Mouse (Mus musculus): ENCODE results near the gene Iqgap3.

Gene Iqgap3

DNA sequence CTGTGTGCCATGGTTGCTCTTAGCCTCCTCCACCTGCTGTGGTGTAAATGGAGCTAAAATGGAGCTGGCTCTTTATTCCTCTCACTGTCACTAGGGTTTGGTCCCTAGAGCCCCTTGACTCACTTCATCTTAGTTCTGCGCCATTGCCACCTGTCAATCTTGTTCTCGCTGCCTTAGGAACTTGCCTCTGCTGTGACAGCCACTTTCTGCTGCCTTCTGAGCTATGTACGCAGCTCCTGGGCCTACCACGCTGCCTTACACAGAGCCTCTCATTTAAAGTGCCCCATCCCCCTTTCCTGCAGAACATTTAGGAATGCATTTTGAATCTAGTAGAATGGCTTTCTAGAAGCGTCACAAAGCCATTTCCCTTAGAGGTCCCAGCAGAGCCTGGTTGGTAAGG, 12.4 kb downstream of the Iqgap3 start:
- no peak for DNase-seq (ENCODE audit: low spot score in 2 of 2)

DNA sequence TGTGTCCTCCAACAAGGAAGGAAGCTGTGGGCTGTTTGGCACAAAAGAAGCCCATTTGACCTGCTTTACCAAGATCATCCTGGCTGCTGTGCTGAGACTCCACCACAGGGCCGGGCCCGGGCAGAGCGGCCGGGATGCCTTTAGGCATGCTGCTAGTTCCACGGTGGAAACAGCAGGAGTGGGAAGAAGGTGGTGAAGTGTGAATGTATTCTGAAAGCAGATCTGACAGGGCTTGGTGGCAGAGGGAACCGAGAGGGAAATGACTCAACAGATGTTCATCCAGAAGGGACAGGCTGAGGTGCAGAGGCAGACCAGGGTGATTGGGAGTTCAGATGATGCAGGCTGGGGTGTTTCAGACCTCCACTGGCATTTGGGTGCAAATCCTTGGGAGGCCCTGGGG, 15.9 kb downstream of the Iqgap3 start:
- DNase-seq (ENCODE audit: low spot score in 2 of 2) = no peak

DNA sequence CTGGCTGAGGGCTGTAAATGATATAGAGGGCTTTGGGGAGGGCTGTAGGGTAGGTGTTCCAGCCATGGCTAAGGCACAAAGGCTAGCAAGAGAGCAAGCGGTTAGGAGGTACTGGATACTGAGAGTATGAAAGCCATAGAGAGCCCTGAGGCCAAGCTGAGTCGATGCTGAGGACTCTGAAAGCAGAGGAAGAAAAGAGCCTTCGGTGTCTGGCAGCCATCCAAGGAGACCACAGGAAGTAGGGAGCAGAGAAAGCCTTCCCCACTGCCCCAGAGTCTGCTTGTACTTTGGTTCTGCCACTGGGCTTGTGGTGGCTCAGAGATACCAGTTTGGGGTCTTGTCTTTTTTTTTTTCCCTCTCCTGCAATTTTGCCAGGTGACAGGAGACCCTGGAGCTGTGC, 18.5 kb downstream of the Iqgap3 start:
- DNase-seq (ENCODE audit: low spot score in 2 of 2) = no peak

DNA sequence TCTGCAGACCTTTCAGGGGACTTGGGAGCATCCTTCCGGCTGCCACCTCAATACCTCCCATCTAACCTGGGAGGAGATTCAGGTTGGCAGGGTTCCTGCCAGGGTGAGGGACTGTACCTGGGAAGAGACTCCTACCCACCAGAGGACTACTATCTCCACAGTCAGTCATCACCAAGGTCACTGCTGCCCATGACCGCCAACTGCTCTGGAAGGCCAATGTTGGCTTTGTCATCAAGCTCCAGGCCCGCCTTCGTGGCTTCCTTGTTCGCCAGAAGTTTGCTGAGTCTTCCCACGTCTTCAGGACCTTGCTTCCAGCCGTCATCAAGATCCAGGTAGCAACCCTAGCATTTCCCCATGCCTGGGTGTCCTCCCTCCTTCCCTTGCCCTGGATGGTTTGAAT, 20.0 kb downstream of the Iqgap3 start:
- no peak for DNase-seq (ENCODE audit: low spot score in 2 of 2)

DNA sequence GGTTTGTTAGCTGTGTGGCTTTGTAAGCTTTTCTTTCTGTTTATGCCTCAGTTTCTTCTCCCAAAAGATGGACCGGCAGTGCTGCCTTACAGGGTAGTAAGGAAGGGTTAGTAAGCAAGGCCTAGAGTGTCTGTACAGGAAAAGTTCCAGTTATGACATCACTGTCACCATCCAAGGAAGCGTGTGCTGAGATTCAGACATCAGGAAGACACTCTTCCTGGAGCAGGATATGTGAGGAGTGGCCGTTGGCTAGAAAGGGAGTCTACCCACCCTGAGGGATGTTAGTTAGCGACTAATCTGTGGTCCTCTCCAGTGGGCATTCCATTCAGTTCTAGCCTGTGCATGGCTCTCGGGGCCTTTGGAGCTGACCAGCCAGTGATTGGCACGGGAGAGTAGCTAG, 20.4 kb downstream of the Iqgap3 start:
- no peak for DNase-seq (ENCODE audit: low spot score in 2 of 2)

DNA sequence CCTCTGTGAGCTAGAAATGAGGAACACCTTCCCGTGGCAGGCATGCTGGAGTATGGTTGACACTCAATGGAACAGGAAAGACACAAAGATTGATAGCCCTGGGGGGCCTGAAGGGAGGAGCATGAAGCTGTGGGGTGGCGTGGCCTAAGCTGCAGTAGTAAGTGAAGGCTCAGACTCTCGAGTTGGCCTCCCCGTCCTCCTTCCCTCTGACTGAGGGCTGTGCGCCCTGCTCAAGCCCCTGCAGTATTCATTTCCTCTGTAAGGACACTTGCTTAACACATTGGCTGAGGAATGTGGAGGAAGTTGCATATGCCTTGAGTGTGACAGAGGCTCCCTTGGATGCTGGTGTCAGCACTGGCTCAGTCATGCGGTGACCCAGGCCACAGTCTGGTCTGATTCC, 20.8 kb downstream of the Iqgap3 start:
- DNase-seq (ENCODE audit: low spot score in 2 of 2) = no peak

DNA sequence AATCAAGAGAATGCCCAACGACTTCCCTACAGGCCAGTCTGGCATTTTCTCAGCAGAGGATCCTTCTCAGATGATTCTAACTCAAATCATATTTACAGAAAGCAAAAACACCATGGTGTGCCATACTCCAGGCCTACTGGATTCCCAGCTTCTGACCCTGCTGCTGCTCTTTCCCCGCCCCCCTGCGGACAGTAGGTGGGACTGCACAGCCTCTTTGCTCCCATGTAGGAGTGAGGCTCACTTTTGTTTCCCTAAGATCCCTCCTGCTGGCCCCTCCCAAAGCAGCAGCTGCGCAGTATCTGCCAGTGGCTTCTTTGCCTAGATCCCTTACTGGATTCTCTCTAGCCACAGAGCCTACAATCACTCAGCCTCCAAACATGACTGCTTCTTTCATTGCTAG, 24.4 kb downstream of the Iqgap3 start:
- DNase-seq (ENCODE audit: low spot score in 2 of 2) = no peak

DNA sequence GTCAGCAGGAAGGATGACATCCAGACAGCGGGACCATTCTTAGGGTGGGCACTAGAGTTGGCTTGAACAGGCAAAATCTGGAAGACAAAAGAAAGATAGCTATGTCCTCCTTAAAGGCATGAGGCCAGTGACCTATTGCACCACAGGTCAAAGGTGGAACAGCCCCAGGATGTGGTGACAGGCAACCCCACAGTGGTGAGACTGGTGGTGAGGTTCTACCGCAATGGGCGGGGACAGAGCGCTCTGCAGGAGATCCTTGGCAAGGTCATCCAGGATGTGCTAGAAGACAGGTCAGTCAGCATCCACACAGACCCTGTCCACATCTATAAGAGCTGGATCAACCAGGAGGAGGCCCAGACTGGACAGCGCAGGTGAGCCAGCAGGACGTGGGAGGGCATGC, 27.4 kb downstream of the Iqgap3 start:
- DNase-seq (ENCODE audit: low spot score in 2 of 2) = no peak

DNA sequence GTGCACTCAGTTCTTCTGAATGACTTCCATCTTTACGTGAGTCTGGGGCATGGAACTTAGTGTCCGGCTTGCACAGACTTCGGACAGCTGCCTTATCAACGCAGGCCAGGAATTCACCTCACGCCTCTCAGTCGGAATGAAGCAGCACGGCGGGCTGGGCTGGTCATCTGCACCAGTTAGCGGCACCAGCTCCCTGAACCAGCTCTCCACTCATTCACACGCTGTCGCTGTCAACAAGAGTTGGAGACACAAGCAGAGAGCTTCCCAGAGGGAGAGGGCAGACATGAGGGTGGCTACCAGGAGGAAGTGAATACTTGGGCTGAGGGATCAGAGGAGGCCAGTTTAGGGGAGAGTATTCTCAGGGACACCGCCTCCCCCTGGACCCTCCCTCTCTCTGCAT, 32.6 kb downstream of the Iqgap3 start:
- no peak for DNase-seq (ENCODE audit: low spot score in 2 of 2)

DNA sequence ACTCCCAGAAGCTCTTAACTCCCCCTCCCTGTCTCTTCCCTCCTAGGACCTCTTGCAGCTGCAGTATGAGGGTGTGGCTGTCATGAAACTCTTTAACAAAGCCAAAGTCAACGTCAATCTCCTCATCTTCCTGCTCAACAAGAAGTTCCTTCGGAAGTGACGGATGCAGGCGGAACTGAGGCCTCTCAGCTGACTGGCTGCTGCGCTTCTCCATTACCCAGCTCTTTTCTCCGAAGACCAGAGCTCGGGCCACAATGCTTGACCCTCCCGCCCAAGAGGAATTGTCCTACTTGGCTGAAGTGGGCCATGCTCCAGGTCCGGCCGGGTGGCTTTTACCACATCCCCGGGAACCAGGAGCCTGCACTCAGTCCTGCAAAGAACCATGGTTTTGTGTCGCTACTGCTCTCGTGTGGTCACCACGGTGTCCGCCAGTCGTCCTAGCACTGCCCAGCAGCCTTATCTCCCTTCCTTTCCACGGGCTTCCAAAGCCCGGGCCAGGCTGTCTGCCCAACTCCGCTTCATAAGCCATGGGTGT, 38.4 kb downstream of the Iqgap3 start:
- no peak for DNase-seq (ENCODE audit: low spot score in 2 of 2)

DNA sequence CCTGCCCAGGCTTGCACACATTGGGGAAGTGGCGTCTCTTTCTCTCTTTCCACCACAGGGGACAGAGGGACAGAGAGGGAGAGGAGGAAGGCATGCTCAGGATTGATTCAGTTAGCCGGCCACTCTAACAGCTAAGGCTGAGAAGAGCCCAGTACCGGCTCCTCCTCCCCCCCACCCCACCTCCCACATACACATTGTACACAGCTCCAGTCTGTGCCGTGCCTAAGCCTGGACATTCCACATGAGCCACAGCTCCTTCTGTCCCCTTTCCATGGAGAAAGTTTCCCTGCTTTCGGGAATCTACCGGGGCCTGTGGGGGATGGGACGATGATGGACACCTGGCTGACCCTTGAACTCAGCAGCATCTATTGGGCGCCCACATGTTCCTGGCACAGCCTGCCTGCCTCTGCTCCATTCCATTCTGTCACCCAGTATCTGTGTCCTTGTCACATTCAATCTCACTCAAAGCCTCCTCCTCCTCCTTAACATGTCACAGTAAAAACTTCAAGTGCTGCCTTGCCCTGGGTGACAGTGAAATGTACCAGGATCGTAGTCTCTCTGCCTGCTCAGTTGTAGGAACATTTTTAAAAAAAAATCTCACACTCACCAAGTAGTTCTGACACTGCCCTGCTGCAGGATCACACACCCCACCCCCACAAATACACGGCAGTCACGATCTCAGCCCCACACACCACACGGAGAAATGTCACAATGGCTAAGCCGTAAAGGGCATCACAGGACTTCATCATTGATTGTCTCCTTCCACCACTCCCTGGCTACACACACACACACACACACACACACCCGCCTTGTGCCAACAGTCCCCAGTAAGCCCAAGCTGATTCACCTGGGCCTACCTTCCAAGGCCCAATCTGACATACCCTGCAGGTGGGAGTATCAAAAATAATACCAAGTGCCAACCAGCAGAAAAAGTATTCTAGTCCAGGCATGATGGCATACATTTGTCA, 39.7 kb downstream of the Iqgap3 start:
- no peak for DNase-seq (ENCODE audit: low spot score in 2 of 2)

DNA sequence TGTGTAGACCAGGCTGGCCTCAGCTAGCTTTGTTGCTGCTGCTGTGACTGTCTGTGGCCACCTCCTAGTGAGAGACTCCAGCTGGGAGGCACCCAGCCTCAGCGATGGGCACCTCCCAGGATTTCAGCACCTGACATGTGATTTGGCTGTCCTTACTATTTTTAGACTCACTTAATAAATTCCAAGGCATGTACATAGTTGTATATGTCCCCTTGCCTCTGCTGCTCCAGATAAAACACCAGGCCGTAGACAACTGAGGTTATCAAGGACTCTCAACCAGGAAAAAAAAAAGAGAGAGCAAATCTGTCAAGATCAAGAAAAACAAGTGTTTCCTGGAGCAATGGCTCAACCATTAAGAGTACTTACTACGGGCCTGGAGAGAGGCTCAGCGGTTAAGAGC, 43.4 kb downstream of the Iqgap3 start:
- no peak for DNase-seq (ENCODE audit: low spot score in 2 of 2)

DNA sequence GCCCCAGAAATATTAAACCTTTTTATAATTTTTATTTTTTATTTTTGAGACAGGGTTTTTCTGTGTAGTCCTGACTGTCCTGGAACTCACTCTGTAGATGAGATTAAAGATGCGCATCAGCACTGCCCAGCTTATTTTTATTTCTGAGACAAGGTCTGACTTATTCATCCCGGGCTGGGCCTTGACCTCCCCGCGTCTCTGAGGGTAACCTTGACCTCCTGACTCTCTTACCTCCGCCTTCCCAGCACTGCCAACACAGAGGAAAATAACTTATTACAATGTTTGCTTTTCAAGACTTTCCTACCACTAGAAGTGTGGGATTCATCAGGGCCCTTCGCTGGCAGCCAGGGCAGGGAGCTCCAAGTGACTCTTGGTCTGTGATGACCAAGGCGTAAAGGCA, 44.4 kb downstream of the Iqgap3 start:
- DNase-seq (ENCODE audit: low spot score in 2 of 2) = no peak

DNA sequence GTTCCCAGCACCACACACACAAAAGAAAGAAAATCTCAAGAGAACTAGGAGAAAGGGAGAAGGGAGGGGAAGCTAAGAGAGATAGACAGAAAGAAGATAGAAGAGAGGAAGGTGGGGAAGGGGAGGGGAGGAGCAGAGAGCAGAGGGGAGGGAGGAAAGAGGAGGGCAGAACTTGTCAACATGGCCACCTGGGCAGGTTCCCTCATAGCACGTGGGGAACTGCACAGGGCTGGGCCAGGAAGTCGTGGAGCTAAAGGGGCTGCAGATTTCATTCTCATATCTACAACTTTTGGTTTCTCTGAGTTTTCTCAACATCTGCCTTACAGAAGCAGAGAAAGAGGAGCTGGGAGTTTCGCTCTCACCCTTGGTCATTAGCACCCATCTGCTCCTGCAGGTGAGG, 45.9 kb downstream of the Iqgap3 start:
- no peak for DNase-seq (ENCODE audit: low spot score in 2 of 2)

DNA sequence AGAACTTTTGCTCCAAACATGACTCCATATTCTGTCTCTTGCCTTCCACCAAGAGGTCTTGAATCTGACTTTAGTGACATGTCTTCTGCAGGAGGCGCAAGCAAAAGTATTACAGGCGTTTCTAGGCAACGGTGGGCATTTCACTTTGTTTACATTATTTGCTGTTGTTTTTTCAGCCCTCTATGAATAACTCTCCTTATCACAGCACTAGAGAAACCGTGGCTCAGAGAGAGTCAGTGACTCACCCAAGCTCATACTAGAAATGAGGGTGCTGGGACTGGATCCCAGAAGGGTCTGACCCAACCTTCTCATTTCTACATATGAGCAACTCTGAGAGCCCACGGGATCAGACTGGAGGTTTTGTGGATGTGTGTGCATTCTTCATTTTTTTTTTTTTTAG, 46.3 kb downstream of the Iqgap3 start:
- no peak for DNase-seq (ENCODE audit: low spot score in 2 of 2)

DNA sequence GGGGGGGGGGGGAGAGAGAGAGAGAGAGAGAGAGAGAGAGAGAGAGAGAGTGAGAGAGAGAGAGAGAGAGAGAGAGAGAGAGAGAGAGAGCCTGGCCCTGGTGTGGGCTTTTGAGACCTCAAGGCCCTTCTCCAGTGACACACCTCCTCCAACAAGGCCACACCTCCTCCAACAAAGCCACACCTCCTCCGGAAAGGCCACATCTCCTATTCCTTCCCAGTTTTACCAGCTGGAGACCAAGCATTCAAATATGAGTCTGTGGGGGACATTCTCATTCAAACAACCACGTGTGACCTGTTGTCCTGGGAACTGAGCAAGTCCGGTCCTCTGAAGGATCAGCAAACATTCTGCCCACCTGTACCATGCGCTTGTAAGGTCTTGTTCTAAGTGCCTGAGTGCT, 47.2 kb downstream of the Iqgap3 start:
- DNase-seq (ENCODE audit: low spot score in 2 of 2) = no peak

DNA sequence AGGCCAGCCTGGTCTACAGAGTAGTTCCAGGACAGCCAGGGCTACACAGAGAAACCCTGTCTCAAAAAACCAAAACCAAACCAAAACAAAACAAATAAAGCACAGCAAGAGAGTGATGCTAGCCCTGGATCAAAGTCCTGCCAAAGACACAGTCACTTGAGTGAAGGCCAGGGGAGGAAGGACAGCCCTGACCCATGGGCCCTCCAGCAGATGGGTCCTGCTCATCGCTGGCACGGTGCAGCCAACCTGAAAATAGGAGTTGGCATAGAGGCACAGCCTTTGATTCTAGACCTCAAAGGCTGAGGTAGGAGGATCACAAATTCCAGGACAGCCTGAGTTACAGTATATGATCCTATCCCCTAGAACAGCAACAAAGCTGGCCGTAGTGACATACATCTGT, 49.3 kb downstream of the Iqgap3 start:
- no peak for DNase-seq (ENCODE audit: low spot score in 2 of 2)

DNA sequence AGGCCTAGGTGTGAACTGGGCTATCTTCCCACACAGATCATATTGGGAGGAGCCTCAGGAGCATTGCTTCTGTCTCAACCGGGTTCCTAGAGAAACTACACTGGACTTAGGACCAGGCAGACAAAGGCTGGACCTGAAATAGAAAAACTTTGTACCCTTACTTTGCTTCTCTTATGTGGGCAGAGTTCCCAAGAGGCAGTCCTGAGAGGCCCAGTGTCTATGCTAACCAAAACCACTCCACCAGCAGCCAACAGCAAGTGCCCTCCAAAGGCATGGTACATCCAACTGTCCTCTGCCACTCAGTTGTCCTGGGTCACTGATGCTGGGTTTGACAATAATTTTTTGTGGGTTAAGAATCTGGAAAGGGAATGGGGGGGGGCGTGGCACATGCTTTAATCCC, 50.7 kb downstream of the Iqgap3 start:
- DNase-seq (ENCODE audit: low spot score in 2 of 2) = no peak

DNA sequence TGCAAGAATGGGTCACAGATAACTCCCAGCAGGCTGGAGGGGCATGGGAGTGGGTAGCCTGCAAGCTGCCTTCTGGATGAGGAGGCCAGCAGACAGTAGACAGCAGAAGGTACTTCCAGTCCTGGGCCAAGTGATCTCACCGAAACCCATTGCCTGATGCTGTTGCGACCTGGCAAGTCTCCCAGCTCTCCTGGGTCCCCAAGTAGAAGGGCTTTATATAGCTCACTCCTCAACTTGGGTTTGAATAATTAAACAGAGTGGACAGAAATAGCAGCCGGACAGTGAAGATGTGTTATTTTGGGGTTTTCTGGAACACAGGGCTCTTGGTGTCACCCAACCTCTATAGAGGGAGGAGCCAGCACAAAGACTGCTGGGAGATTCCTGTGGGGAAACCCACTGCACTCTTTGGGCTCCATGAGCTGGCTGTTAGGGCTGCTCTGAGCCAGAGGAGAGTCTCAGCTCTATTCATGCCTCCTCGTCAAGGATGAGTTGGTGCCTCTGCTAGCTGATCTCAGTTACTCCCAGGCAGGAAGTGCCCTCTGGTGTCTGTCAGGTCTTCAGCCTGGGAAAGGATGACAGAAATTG, 51.5 kb downstream of the Iqgap3 start:
- no peak for DNase-seq (ENCODE audit: low spot score in 2 of 2)

DNA sequence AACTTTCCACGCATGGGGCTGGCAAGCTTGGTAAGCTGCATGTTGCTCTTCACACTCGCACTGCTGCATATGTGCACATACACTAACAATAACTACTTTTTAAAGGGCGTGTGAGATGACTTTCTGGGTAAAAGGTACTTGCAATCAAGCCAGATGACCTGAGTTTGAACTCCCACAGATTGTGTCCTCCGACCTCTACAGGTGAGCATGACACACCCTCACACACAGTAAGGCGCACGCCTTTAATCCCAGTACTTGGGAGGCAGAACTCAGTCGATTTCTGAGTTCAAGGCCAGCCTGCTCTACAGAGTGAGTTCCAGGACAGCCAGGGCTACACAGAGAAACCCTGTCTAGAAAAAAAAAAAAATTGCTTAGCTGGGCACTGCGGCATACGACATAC, 54.6 kb downstream of the Iqgap3 start:
- DNase-seq (ENCODE audit: low spot score in 2 of 2) = no peak

DNA sequence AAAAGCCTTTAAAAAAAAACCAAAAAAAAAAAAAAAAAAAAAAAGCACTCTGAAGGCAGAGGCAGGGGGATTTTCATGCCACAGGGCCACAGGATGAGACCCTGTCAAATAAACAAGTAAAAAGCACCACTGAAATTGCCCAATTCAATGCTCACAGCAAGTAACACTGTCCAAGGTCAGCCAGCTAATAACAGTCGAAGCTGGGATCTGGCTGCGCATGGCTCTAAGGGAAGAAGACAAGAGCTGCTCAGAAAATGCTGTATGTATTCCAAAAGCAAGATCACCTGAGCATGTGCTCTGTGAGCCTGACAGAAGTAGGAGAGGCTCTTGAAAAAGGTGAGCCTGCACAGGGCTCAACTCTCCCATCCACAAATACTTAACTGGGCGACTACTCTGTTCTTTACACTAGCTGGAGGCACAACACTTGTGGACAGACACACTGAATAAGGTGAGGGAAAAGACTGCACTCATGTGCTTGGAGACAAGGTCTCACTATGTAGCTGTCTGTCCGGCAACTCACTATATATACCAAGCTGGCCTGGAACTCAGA, 55.2 kb downstream of the Iqgap3 start:
- no peak for DNase-seq (ENCODE audit: low spot score in 2 of 2)

DNA sequence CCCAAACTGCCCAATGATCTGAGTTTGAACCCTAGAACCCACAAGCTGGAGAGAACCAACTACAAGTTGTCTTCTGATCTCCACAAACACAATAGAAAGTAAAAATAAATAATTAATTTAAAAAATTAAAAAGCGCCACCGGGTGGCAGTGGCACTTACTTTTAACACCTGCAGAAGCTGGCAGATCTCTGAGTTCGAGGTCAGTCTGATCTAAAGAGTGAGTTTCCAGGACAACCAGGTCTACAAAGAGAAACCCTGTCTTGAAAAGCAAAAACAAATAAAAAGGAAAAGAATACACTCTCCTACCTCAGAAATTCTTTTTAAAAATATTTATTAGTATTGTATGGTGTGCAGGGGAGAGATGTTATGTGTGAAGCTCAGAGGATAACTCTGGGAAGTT, 56.0 kb downstream of the Iqgap3 start:
- DNase-seq (ENCODE audit: low spot score in 2 of 2) = no peak

Measured in urinary bladder, adult 18-20 months (tissue).